Mouse (Mus musculus): ENCODE measurements around the gene Mt3. TPM values are rescaled to one million over a fixed set of nuclear protein-coding genes. Genes with fewer than 3 reads are reported as not detected.

The Mt3 gene
- polyA plus RNA-seq (2015; fragmentation: Nextera tagmentation; extraction: Ambion mirVana), result 3.6 and 5.3 TPM in 2 replicates

DNA sequence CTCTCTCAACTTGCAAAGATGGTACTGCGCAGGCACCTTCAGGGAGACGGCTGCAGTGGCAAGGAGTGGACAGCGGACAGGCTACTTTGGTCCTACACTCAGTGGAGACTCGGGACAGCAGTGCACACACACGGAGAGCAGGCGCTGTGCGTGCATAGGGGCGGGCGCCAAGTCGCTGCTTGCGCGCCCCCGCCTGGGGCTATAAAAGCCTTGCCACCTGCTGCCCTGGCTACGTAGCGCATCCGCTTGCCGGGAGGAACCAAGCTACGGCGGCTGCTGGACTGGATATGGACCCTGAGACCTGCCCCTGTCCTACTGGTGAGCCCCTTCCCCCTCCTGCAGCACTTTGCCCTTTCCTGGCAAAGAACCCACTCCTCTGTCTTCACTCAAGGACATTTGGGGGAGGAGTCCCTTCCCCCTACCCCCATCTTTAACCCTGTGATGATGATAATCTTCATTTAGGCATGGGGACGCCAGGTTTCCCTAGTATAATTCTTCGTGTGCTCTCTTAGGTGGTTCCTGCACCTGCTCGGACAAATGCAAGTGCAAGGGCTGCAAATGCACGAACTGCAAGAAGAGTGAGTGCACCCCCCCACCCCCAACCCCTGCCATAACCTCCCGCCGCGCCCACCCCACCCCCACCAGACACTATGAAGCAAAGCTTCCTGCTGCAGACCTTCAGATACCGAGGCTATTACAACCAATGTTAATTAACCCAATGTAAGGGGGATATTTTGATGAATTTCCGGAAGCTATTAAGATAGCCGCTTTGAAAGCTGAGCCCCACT is at the start of gene Mt3:
Gene Mt3 (plus strand): TSS at position 95 of the 788 bp plus-strand sequence.
- peak; percentile 54; the same call in 1 of the 2 replicates for ATAC-seq (ENCODE audit: insufficient read depth, low FRiP score, low read depth)
- Histone ChIP-seq H3K27ac (no peak within 1 kb of the TSS), H3K4me3 (replicated peaks) (peak within 1 kb of the TSS; percentile 23), H3K4me2 (peak within 1 kb of the TSS; percentile 59), H3K9ac (no peak within 1 kb of the TSS), H3K36me3 (no peaks in the 10 kb centered on the region), H3K9me3 (no peaks in the 10 kb centered on the region), H3K27me3 (replicated peaks) (peaks cover 14% of the 10 kb centered on the region; the same call in 1 of the 2 replicates), H3K4me1 (peaks cover 7% of the 10 kb centered on the region)
- WGBS, result 3% methylated on average over 29 of the region's 29 CpGs

DNA sequence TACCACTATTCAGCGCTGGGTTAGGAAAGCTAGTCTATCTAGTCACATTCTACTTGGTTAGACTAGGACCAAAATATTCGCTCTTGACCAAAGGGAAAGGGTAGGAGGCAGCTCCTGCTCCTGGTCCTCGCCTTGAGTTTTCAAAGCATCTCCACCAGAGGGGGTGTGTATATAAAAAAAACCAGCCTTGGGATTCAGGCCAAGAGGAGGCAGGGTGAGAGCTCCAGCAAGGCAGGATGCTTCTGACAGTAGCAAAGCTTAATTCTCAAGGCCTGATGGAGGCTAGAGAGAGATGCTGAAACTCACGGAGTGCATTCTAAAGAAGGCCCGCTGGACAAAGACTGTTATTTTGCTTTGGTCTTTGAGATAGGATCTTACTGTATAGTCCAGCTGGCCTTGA is 48.3 kb upstream of the Mt3 start:
- Histone ChIP-seq H3K4me3 (replicated peaks) (no peak overlapping the region), H3K9ac (no peak overlapping the region), H3K27me3 (replicated peaks) (no peaks in the 10 kb centered on the region), H3K4me1 (no peaks in the 10 kb centered on the region), H3K4me2 (no peak overlapping the region), H3K27ac (no peak overlapping the region), H3K9me3 (no peaks in the 10 kb centered on the region), H3K36me3 (no peaks in the 10 kb centered on the region)
- ATAC-seq (ENCODE audit: insufficient read depth, low FRiP score, low read depth), result no peak
- 42% methylated on average over 5 of the region's 5 CpGs for WGBS

DNA sequence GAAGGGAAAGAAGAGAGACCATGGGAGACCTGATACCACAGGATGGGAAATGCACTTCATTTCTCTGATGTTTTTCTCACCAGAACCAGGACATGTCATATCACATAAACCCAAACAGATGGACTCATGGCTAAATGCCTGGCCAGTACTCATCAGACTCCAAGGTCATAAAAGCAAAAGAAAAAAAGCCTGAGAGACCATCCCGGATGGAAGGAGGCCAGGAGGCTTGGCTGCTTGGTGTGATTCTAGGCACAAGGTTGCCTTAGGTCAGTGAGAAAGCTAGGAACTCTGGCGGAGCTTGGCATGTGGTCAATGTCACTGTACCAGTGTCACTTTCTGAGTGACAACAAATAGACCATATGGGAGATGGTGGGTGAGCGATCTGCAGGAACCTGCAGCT is 44.5 kb upstream of the Mt3 start:
- Histone ChIP-seq H3K36me3 (no peaks in the 10 kb centered on the region), H3K4me3 (replicated peaks) (no peak overlapping the region), H3K27ac (no peak overlapping the region), H3K9ac (no peak overlapping the region), H3K9me3 (no peaks in the 10 kb centered on the region), H3K27me3 (replicated peaks) (no peaks in the 10 kb centered on the region), H3K4me1 (no peaks in the 10 kb centered on the region), H3K4me2 (no peak overlapping the region)
- ATAC-seq (ENCODE audit: insufficient read depth, low FRiP score, low read depth), result no peak
- WGBS, result 57% methylated on average over 3 of the region's 3 CpGs

DNA sequence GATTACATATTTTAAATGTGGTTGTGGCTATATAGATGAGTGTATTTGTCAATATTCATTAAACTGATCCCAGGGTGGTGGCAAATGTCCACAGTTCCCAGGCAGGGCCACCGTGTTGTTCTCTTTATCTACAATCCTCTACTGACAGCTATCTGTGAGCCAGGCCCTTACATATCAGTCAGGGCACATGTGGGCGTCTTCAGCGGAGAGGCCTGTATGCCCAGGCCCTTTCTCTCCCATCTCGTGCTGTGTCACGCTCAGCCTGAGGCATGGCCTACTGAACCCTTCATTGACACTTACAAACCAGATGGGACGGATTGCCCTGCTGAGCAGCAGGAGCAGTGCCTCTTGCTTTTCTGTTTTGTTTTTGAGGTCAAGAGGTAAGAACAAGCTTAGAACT is 43.0 kb upstream of the Mt3 start:
- Histone ChIP-seq H3K4me3 (replicated peaks) (no peak overlapping the region), H3K9ac (no peak overlapping the region), H3K4me2 (no peak overlapping the region), H3K27me3 (replicated peaks) (no peaks in the 10 kb centered on the region), H3K27ac (no peak overlapping the region), H3K4me1 (no peaks in the 10 kb centered on the region), H3K9me3 (no peaks in the 10 kb centered on the region), H3K36me3 (no peaks in the 10 kb centered on the region)
- WGBS, result 73% methylated on average over 6 of the region's 6 CpGs
- ATAC-seq (ENCODE audit: insufficient read depth, low FRiP score, low read depth), result peak; percentile 94

DNA sequence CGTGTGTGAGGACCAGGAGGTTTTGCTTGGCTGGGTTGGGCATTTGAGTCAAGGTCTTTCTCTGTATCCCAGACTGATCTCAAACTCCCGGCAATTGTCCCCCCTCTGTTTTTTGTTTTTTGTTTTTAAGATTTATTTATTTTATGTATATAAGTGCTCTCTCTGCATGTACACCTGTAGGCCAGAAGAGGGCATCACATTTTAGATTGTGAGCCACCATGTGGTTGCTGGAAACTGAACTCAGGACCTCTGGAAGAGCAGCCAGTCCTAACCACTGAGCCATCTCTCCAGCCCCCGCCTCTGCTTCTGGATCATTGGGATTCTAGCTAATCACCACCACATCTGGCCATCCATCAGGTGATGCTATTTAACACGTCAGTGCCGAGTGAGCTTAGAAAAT is 42.6 kb upstream of the Mt3 start:
- H3K4me3 ChIP-seq (replicated peaks), result no peak overlapping the region
- 73% methylated on average over 5 of the region's 5 CpGs for WGBS
- no peaks in the 10 kb centered on the region for H3K27me3 ChIP-seq (replicated peaks)
- no peak overlapping the region for H3K9ac ChIP-seq
- H3K27ac ChIP-seq, result no peak overlapping the region
- H3K9me3 ChIP-seq, result no peaks in the 10 kb centered on the region
- ATAC-seq (ENCODE audit: insufficient read depth, low FRiP score, low read depth), result no peak
- no peaks in the 10 kb centered on the region for H3K4me1 ChIP-seq
- no peak overlapping the region for H3K4me2 ChIP-seq
- H3K36me3 ChIP-seq, result no peaks in the 10 kb centered on the region

DNA sequence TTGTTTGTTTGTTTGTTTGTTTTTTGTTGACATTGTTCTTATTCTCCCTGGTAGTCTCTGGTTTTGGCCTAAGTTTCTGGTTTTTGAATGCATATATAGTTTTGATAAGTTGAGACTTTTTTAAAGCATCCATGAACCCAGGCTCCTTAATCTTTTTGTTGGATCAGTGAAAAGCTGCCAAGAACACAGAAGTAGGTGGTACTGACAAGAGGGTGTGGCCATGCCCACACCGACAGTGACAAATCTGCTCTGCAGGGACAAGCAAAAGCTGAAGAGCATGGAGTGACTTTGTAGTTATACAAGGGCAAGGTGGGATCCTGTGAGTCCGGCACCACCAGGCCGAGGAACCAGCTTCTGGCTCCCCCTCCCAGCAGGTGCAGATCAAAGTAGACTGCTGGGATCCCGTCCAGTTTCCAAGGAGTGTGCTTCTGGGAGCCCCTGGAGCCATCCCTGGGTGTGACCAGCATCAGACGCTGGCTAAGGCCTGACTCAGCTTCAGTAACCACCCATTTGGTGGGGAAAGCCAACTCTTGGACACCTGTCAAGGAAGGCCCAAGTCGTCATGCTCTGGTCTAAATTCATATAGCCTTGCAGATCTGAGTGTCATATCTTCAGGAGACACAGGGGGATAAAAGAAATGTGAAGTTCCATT is 41.8 kb upstream of the Mt3 start:
- ATAC-seq (ENCODE audit: insufficient read depth, low FRiP score, low read depth), result no peak
- no peak overlapping the region for H3K4me2 ChIP-seq
- no peak overlapping the region for H3K4me3 ChIP-seq (replicated peaks)
- no peaks in the 10 kb centered on the region for H3K36me3 ChIP-seq
- H3K4me1 ChIP-seq, result no peaks in the 10 kb centered on the region
- H3K9ac ChIP-seq, result no peak overlapping the region
- no peaks in the 10 kb centered on the region for H3K27me3 ChIP-seq (replicated peaks)
- no peak overlapping the region for H3K27ac ChIP-seq
- no peaks in the 10 kb centered on the region for H3K9me3 ChIP-seq
- WGBS, result 52% methylated on average over 6 of the region's 6 CpGs

DNA sequence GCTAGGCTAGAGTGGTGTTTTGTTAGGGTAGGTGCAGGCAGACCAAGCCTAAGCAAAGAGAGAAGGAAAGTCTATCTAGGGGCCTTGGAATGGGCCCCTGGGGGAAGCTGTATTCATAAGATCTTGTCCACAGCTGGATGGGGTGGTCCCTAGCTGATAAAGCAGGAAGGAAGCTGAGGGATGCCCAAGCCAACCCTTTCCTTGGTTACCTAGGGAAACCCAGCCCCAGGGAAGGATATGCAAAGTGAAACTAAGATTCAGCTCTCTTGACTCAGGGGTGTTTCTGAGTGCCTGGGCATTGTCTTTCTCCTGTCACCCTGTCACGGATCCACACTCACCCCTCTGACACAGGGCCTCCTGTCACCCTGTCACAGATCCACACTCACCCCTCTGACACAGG is 39.0 kb upstream of the Mt3 start:
- 43% methylated on average over 1 of the region's 1 CpGs for WGBS
- H3K9ac ChIP-seq, result no peak overlapping the region
- no peak for ATAC-seq (ENCODE audit: insufficient read depth, low FRiP score, low read depth)
- no peak overlapping the region for H3K4me2 ChIP-seq
- H3K27me3 ChIP-seq (replicated peaks), result no peaks in the 10 kb centered on the region
- no peaks in the 10 kb centered on the region for H3K9me3 ChIP-seq
- no peaks in the 10 kb centered on the region for H3K4me1 ChIP-seq
- no peaks in the 10 kb centered on the region for H3K36me3 ChIP-seq
- H3K4me3 ChIP-seq (replicated peaks), result no peak overlapping the region
- H3K27ac ChIP-seq, result no peak overlapping the region

DNA sequence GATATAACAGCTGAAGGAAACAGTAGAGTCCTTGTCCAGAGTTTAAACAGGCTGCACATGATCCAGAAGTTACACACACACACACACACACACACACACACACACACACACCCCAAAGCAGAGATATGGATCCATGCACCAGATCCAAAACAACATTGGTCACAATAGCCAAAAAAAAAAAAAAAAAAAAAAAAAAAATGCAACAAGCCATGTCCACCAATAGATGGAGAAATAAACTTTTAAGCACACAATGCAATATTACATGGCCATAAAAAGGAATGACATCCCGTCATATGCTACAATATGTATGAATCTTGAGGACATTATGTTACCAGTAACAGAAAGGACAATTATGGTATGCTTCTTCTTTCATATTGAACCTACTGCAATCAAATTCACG is 38.4 kb upstream of the Mt3 start:
- 89% methylated on average over 2 of the region's 2 CpGs for WGBS

DNA sequence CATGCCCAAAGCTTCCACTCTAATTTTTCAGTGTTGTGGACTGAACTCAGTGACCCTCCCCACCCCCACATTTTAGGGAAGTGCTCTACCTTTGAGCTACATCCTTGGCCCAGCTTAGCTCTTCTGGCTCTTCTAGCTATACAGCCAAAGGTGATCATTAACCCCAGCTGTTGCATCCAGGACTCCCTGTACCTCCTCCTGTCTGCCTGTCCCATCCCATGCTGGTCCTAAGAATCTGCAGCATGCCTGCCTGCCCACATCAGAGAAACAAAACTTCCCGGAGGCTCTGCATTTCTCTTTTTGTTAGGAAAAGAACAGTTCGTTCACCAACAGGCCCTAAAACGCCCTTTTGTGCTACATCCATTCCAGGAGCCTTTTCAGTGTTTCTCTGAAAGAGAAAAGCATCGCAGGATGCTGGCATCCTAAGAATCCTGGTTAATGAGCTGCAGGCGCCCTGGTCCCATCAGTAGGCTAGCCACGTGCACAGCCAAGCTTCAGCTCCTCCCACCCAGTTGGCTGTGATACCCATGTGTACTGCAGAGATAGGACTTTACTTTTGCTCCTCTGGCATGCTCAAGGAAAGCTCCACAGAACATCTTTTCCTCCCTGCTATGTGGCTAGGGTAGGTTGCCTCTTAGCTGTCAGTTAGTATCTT is 33.5 kb upstream of the Mt3 start:
- Histone ChIP-seq H3K27me3 (replicated peaks) (no peaks in the 10 kb centered on the region), H3K4me1 (no peaks in the 10 kb centered on the region), H3K4me3 (replicated peaks) (no peak overlapping the region), H3K9ac (no peak overlapping the region), H3K9me3 (no peaks in the 10 kb centered on the region), H3K36me3 (no peaks in the 10 kb centered on the region), H3K4me2 (no peak overlapping the region), H3K27ac (no peak overlapping the region)
- peak; percentile 80; the same call in 1 of the 2 replicates for ATAC-seq (ENCODE audit: insufficient read depth, low FRiP score, low read depth)
- WGBS, result 12% methylated on average over 6 of the region's 6 CpGs

More for the DNA sequence above, 38.4 kb upstream of the Mt3 start:
- Histone ChIP-seq H3K27me3 (replicated peaks) (no peaks in the 10 kb centered on the region), H3K9me3 (no peaks in the 10 kb centered on the region), H3K4me1 (no peaks in the 10 kb centered on the region), H3K4me3 (replicated peaks) (no peak overlapping the region), H3K27ac (no peak overlapping the region), H3K36me3 (no peaks in the 10 kb centered on the region), H3K4me2 (no peak overlapping the region), H3K9ac (no peak overlapping the region)
- no peak for ATAC-seq (ENCODE audit: insufficient read depth, low FRiP score, low read depth)

DNA sequence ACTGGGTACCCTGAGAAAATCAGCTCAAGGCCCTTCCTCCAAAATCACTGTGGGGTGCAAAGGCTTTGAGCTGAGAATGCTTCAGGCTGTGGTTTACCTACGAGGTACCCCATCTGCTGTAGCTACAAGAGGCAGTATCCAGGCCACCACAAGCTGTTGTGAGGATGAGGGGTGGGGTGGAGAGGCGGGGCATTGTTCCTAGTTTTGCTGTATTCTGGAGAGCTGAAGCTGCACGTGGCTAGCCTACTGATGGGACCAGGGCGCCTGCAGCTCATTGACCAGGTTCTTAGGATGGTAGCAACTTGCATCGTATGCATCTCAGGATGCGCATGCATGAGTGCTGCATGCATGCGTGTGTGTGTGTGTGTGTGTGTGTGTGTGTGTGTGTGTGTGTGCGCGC is 30.8 kb upstream of the Mt3 start:
- no peaks in the 10 kb centered on the region for H3K4me1 ChIP-seq
- no peaks in the 10 kb centered on the region for H3K9me3 ChIP-seq
- no peaks in the 10 kb centered on the region for H3K36me3 ChIP-seq
- no peak overlapping the region for H3K9ac ChIP-seq
- H3K4me2 ChIP-seq, result no peak overlapping the region
- no peak overlapping the region for H3K4me3 ChIP-seq (replicated peaks)
- ATAC-seq (ENCODE audit: insufficient read depth, low FRiP score, low read depth), result no peak
- no peaks in the 10 kb centered on the region for H3K27me3 ChIP-seq (replicated peaks)
- H3K27ac ChIP-seq, result no peak overlapping the region
- WGBS, result 85% methylated on average over 9 of the region's 9 CpGs

DNA sequence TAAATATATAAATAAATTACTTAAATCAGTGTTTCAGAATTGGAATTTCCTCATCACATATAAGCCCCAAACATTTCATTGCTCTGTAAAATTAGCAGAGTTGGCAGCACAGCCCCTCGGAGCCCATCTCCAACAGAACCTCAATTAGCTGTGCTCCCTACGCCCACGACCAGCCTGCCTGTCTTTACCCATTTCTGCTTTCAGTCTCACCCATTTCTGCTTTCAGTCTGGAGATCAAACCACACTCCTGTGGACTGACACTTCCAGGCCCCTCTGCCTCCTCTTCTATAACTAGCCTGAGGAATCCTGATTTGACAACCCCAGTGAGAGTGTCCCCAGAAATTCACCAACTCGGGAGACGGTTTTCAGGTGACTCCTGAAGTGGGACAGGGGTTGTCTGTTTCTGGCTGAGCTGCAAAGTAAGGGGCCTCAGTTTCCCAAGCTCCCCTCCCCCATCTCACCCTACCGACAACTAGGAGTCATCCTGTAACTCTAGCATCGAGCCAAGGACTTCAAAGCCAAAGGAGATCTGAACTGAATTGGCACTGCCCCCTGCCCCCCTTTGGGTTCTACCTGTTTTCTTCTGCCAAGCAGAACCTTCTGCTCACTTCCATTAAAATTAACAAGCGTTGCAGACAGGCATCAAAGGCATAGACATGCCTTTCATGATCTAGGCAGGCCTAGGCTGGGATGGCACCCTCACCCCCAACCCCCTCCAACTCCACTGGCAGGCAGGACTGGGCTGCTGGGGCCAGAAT is 29.5 kb upstream of the Mt3 start:
- Histone ChIP-seq H3K27me3 (replicated peaks) (no peaks in the 10 kb centered on the region), H3K9ac (no peak overlapping the region), H3K4me2 (no peak overlapping the region), H3K4me1 (no peaks in the 10 kb centered on the region), H3K9me3 (no peaks in the 10 kb centered on the region), H3K4me3 (replicated peaks) (no peak overlapping the region), H3K27ac (no peak overlapping the region), H3K36me3 (no peaks in the 10 kb centered on the region)
- WGBS, result 54% methylated on average over 8 of the region's 8 CpGs
- no peak for ATAC-seq (ENCODE audit: insufficient read depth, low FRiP score, low read depth)
